Mouse (Mus musculus): ENCODE data around the gene Grem1.

Grem1 gene

GRCm38 (mm10) chr2:113757525-113758310, 728 bp downstream of the Grem1 start:
- DNase-seq (ENCODE audit: low read depth in 1 of 2, low spot score in 2 of 2), result no peak

- no peak for DNase-seq (ENCODE audit: low read depth in 1 of 2, low spot score in 2 of 2)
Measured at GRCm38 (mm10) chr2:113756924-113757524, 1.4 kb downstream of the Grem1 start.

- DNase-seq (ENCODE audit: low read depth in 1 of 2, low spot score in 2 of 2), result no peak
Measured at GRCm38 (mm10) chr2:113749721-113750120, 8.7 kb downstream of the Grem1 start.

DNA sequence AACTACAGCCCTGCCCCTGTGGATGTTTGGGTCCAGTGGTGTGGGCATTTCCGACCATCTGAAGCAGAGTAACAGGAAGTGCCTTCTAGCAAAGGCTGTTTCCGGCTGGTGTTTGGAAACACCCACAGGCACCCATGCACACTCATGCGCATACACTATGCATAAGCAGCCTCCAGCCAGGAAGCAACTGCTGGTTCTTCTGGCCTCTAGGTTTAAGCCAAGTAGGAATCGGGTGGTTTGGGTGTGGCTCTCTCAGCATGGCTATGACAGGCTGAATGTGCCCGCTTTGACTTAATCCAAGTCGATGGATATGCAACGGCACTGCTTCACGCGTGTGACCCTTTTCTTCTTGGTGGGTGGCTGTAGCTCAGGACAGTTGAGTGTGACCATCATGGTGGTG, 9.1 kb downstream of the Grem1 start:
- DNase-seq (ENCODE audit: low read depth in 1 of 2, low spot score in 2 of 2), result no peak

DNA sequence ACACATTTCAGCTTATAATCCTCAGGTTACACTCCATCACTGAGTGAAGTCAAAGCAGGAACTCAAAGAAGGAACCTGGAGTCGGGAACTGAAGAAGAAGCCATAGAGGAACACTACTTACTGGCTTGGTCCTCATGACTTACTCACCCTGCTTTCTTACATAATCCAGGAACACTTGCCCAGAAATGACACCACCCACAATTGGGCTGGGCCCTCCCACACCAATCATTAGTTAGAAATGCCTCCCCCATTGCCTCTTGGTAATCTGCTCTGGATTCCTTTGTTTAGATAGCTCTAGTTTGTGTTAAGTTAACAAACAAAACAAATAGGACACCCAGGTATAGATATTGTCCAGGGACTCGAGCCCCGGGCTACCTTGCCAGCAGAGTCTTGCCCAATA, 29.9 kb downstream of the Grem1 start:
- no peak for DNase-seq (ENCODE audit: low read depth in 1 of 2, low spot score in 2 of 2)

GRCm38 (mm10) chr2:113714801-113715200, 43.6 kb downstream of the Grem1 start:
- DNase-seq (ENCODE audit: low read depth in 1 of 2, low spot score in 2 of 2), result no peak

DNA sequence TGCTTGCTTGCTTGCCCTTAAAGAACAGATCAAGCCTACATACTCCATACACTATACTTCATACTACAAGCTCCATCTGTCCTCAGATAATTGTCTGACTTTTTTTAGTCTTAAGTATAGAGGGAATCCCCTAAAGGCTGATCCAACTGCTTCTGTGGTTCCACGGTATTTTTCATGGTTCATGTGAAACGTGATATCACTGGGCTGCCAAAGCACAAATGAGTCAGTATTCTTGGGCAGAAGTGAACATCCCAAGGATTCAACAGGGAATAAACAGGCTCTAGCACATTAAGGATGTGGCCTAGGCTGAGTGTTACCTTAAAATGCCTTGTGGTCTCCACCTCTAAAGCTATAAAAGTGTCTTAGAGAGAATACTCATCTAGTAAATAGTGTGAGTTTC, 45.0 kb downstream of the Grem1 start:
- no peak for DNase-seq (ENCODE audit: low read depth in 1 of 2, low spot score in 2 of 2)

DNA sequence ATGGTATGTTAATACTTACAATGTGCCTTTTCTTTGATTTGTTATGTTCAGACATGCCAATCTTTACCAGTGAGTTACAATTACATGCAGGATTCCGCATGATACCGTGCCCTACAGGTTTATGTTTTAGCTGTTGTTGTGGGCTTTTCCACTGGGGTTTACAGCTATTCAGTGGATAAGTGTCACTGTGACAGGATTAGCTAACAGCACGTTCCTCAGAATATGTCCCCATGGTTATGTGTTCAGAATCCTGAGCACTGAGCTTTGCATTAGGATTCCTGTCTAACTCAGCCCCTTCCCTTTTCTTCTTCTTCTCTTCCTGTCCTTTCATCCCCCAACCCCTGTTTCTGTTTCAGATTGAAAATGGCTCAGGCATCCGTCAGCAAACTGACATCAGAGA, 50.9 kb downstream of the Grem1 start:
- DNase-seq (ENCODE audit: low read depth in 1 of 2, low spot score in 2 of 2), result no peak

DNA sequence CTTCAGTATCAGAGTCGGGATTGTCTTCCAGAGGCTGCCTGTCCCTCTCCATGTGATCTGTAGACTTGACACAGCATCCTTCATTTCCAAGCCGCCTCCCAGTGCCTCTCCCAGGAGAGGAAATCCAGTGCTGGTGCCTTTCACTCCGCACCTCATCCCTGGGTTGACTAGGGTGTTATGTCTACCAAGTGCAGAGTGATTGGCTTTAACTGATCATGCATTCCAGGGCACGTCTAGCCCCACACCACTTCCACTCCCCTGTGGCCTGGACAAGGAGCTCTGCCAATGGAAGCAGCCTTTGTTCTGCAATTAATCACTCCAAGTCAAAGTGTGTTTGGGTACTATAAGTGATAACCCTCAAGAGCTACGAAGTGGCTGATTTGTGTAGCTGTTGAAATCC, 56.9 kb downstream of the Grem1 start:
- DNase-seq (ENCODE audit: low read depth in 1 of 2, low spot score in 2 of 2), result no peak

DNA sequence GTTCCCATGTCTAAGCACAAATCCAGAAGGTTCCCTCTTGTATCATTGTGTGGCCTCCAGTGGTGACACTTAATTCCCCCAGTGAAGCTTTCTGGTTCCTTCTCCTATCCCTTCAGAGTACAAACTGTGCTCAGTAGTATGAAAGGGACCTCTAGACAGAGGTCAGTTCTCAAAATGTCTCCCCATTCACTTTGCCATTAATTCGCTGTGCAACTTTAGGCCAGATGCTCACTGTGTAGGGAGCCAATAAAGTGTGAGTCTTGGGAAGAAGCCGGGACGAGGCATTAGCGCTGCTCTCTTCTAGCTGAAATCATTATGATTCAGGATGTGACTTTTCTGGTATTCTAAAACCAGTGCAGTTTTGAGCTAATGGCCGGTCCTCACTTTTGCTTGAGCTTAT, 61.8 kb downstream of the Grem1 start:
- DNase-seq (ENCODE audit: low read depth in 1 of 2, low spot score in 2 of 2), result no peak

DNA sequence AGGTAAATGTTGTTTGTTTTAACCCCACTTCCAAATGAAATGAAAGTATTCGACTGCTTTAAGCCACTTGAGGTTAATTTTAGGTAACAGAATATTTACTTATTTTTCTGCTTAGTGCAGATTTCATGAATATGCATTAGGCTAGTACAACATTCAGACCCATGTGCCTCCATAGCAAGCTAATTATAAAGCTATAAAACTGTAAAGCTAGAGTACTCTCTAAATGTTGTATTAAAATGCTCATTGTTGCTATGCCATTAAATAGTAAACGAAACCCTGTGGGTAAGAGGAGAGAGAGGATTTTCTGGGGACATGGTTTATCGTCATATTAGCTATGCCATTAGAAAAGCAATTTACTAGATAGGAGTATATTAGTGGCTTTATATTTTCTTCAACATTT, 62.2 kb downstream of the Grem1 start:
- DNase-seq (ENCODE audit: low read depth in 1 of 2, low spot score in 2 of 2), result no peak

All from monocyte, adult 2 months (primary cell).